Mouse (Mus musculus): ENCODE data around the gene Skiv2l. TPM values are rescaled to one million over a fixed set of nuclear protein-coding genes. Genes with fewer than 3 reads are reported as not detected.

The Skiv2l gene
- total and polyA plus RNA-seq, 2 experiments from 2014 or later, result 44.5 to 98.1 TPM

GRCm38 (mm10) chr17:34879336-34879879, 29.4 kb upstream of the Skiv2l start, which contains the start of gene Zbtb12:
Zbtb12 (plus strand) TSS chr17:34879483.
- H3K4me3 ChIP-seq (ENCODE audit: low read length), result no peak within 1 kb of the TSS
- no peaks in the 10 kb centered on the region for H3K36me3 ChIP-seq (ENCODE audit: insufficient read depth, low read length)
- no peak within 1 kb of the TSS for H3K9ac ChIP-seq (replicated peaks; ENCODE audit: low read length)
- no peak for ATAC-seq
- H3K27ac ChIP-seq, result no peak within 1 kb of the TSS
- no peak for DNase-seq (ENCODE audit: low spot score)
- H3K27me3 ChIP-seq (ENCODE audit: insufficient read depth, low read length), result 0 out of 2 replicates have a peak, but pooled peaks cover 3% of the 10 kb centered on the region
- TF ChIP-seq CTCF (IDR thresholded peaks at IDR 0.05; ENCODE audit: low read depth), result no peak
- H3K4me2 ChIP-seq (ENCODE audit: low read depth, low read length), result no peak within 1 kb of the TSS
- H3K4me1 ChIP-seq (ENCODE audit: insufficient read depth, low read length), result no peaks in the 10 kb centered on the region
- no peaks in the 10 kb centered on the region for H3K9me3 ChIP-seq (ENCODE audit: low read length)
- 70% methylated on average over 11 of the region's 11 CpGs for WGBS

DNA sequence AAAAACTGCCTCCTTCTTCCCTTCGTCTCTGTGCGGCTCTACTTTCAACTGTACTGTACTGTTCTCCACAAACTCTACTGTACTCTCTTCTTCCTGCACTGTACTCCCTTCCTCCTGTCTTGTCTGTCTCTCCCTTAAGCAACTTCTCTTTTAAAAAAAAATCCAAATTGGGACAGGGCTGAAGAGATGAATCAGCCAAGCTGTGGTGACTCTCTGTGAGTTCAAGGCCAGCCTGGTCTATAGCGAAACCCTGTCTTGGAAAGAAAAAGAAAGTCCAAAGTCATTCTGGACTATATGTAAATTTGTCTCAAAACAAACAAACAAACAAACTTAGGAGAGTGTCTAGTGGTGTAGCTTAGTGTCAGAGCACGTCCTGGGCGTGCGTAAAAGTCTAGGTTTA, 24.3 kb upstream of the Skiv2l start:
- H3K4me2 ChIP-seq (ENCODE audit: low read depth, low read length), result no peak overlapping the region
- 92% methylated on average over 6 of the region's 6 CpGs for WGBS
- no peak overlapping the region for H3K4me3 ChIP-seq (ENCODE audit: low read length)
- no peak overlapping the region for H3K9ac ChIP-seq (replicated peaks; ENCODE audit: low read length)
- no peak for TF ChIP-seq CTCF (IDR thresholded peaks at IDR 0.05; ENCODE audit: low read depth)
- H3K4me1 ChIP-seq (ENCODE audit: insufficient read depth, low read length), result no peaks in the 10 kb centered on the region
- H3K36me3 ChIP-seq (ENCODE audit: insufficient read depth, low read length), result no peaks in the 10 kb centered on the region
- DNase-seq (ENCODE audit: low spot score) (no peak), ATAC-seq (no peak)
- H3K27ac ChIP-seq, result no peak overlapping the region
- H3K27me3 ChIP-seq (ENCODE audit: insufficient read depth, low read length), result no peaks in the 10 kb centered on the region
- no peaks in the 10 kb centered on the region for H3K9me3 ChIP-seq (ENCODE audit: low read length)

DNA sequence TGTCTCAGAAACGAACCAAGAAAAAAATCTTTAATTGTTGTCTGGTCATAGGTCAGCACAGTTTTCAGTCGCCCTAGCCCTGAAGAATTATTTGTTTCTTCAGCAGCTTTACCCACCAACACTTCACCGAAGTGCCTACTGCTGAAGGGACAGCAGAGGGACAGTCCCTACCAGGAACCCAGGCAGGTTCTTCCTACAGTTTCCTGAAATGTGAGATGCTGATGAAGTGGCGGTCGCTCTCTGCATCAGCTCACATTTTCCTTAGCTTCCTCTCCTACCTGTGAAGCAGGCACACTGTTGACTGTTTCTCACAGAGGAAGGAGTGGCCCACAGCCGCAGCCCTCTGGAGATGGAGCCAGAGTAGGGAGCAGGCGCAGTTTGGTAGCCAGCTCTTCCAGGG, 16.0 kb upstream of the Skiv2l start:
- no peak for TF ChIP-seq CTCF (IDR thresholded peaks at IDR 0.05; ENCODE audit: low read depth)
- no peak overlapping the region for H3K4me3 ChIP-seq (ENCODE audit: low read length)
- no peaks in the 10 kb centered on the region for H3K36me3 ChIP-seq (ENCODE audit: insufficient read depth, low read length)
- DNase-seq (ENCODE audit: low spot score), result no peak
- H3K4me1 ChIP-seq (ENCODE audit: insufficient read depth, low read length), result no peaks in the 10 kb centered on the region
- no peaks in the 10 kb centered on the region for H3K27me3 ChIP-seq (ENCODE audit: insufficient read depth, low read length)
- H3K4me2 ChIP-seq (ENCODE audit: low read depth, low read length), result no peak overlapping the region
- H3K9me3 ChIP-seq (ENCODE audit: low read length), result no peaks in the 10 kb centered on the region
- WGBS, result 64% methylated on average over 7 of the region's 7 CpGs
- H3K27ac ChIP-seq, result no peak overlapping the region
- ATAC-seq, result no peak
- H3K9ac ChIP-seq (replicated peaks; ENCODE audit: low read length), result no peak overlapping the region

- Histone ChIP-seq H3K4me3 (ENCODE audit: low read length) (no peak within 1 kb of the TSS), H3K27me3 (ENCODE audit: insufficient read depth, low read length) (no peaks in the 10 kb centered on the region), H3K27ac (no peak within 1 kb of the TSS), H3K4me2 (ENCODE audit: low read depth, low read length) (no peak within 1 kb of the TSS), H3K36me3 (ENCODE audit: insufficient read depth, low read length) (no peaks in the 10 kb centered on the region), H3K9me3 (ENCODE audit: low read length) (no peaks in the 10 kb centered on the region), H3K9ac (replicated peaks; ENCODE audit: low read length) (no peak within 1 kb of the TSS), H3K4me1 (ENCODE audit: insufficient read depth, low read length) (no peaks in the 10 kb centered on the region)
- no peak for DNase-seq (ENCODE audit: low spot score)
- no peak for ATAC-seq
- no peak for TF ChIP-seq CTCF (IDR thresholded peaks at IDR 0.05; ENCODE audit: low read depth)
- WGBS, result 71% methylated on average over 8 of the region's 8 CpGs
These were observed 12.5 kb upstream of the Skiv2l start, which contains the start of gene Cfb for GRCm38 (mm10) chr17:34862416-34863081. Cfb (minus strand) TSS chr17:34862518.

DNA sequence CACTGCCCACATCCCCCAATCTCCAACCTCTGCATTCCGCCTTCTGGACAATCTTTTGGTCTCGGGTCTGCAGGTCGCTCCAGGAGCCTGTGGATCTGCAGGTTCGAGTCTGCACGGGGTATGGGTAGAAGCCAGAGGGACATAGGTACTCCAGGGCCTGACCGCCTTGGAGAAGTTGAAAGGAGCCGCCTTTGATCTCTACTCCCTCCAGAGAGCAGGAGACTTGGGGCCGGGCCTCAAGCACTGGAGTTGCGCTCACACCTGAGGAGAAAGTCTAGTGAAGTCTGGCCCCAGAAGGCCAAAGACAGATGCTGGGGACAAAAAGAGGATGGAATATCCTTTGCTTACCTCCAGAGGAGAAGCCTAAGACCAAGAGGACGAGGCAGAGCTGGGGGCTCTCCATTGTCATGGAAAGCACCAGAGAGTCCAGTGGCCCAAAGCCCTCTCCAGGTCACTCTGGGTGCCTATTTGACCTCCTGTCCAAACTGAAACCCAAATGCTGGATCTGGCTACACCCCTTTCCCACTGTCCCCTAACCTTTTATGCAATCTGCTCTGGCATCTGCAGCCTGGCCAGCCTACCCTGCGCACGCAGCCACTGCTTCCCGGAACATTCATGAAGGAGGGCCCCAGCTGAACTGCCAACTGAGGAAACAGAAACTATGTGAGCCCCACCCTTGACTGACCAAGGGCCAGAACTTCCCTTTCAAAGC, 11.8 kb upstream of the Skiv2l start:
- Histone ChIP-seq H3K4me3 (ENCODE audit: low read length) (no peak overlapping the region), H3K9me3 (ENCODE audit: low read length) (no peaks in the 10 kb centered on the region), H3K9ac (replicated peaks; ENCODE audit: low read length) (no peak overlapping the region), H3K27ac (no peak overlapping the region), H3K36me3 (ENCODE audit: insufficient read depth, low read length) (0 out of 2 replicates have a peak, but pooled peaks cover 3% of the 10 kb centered on the region), H3K4me2 (ENCODE audit: low read depth, low read length) (no peak overlapping the region), H3K4me1 (ENCODE audit: insufficient read depth, low read length) (no peaks in the 10 kb centered on the region), H3K27me3 (ENCODE audit: insufficient read depth, low read length) (no peaks in the 10 kb centered on the region)
- DNase-seq (ENCODE audit: low spot score) (no peak), ATAC-seq (no peak)
- 72% methylated on average over 13 of the region's 13 CpGs for WGBS
- TF ChIP-seq CTCF (IDR thresholded peaks at IDR 0.05; ENCODE audit: low read depth), result no peak

DNA sequence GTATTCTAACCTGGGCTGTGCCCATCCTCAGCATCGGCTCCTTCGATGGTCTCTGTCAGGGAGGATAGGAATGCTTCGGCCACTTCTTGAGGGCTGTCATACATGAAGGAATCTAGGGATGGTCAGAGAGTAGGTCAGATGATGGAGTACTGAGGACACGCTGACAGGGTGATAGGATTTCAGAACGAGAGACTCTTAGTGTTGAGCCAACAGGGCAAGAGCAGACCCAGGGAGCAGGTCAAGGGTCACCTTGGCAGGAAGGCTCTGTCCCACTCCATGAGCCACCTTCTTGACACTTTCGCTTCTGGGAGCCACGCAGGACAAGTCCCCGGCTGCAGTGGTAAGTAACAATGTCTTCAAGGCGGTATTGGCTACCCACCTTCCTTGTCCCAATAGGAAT, 10.5 kb upstream of the Skiv2l start:
- no peak for ATAC-seq
- H3K4me1 ChIP-seq (ENCODE audit: insufficient read depth, low read length), result no peaks in the 10 kb centered on the region
- H3K9ac ChIP-seq (replicated peaks; ENCODE audit: low read length), result no peak overlapping the region
- H3K4me3 ChIP-seq (ENCODE audit: low read length), result no peak overlapping the region
- no peak for TF ChIP-seq CTCF (IDR thresholded peaks at IDR 0.05; ENCODE audit: low read depth)
- 90% methylated on average over 9 of the region's 9 CpGs for WGBS
- H3K27ac ChIP-seq, result no peak overlapping the region
- H3K4me2 ChIP-seq (ENCODE audit: low read depth, low read length), result no peak overlapping the region
- peaks cover 12% of the 10 kb centered on the region for H3K36me3 ChIP-seq (ENCODE audit: insufficient read depth, low read length)
- no peaks in the 10 kb centered on the region for H3K9me3 ChIP-seq (ENCODE audit: low read length)
- DNase-seq (ENCODE audit: low spot score), result no peak
- H3K27me3 ChIP-seq (ENCODE audit: insufficient read depth, low read length), result no peaks in the 10 kb centered on the region
